Mouse (Mus musculus) stomach, postnatal 0 days (tissue): Measurements from ENCODE around the gene Dpep1. TPM values are rescaled to one million over a fixed set of nuclear protein-coding genes. Genes with fewer than 3 reads are reported as not detected.

Experiments
- ATAC-seq: fragments of 200-750 bp; cut with Nextera tagmentation; 2 replicates; pipeline ENCODE4 v1.8.0; 2017; ENCODE audit not compliant: low FRiP score, low TSS enrichment
- DNase-seq: peaks from one replicate; pipeline ENCODE4 v3.0.0-alpha.2; 2016; ENCODE audit warnings: low spot score
- H3K27ac ChIP-seq: fragments of 300-500 bp; sonication (generic); replicated peaks from 2 replicates; pipeline ENCODE4 v1.5.1; 2014; ENCODE audit warnings: mild to moderate bottlenecking, control low read depth
- H3K27me3 ChIP-seq: fragments of 300-500 bp; sonication (generic); 2 replicates; pipeline ENCODE4 v1.6.1; 2014; ENCODE audit warnings: low read length; ENCODE audit not compliant: control insufficient read depth, insufficient read depth
- H3K36me3 ChIP-seq: fragments of 300-500 bp; sonication (generic); 2 replicates; pipeline ENCODE4 v1.6.1; 2014; ENCODE audit warnings: low read length, mixed read lengths; ENCODE audit not compliant: control insufficient read depth, insufficient read depth
- H3K4me1 ChIP-seq: fragments of 300-500 bp; sonication (generic); replicated peaks from 2 replicates; pipeline ENCODE4 v1.6.1; 2014; ENCODE audit warnings: antibody characterized with exemption; ENCODE audit not compliant: control insufficient read depth, insufficient read depth
- H3K4me2 ChIP-seq: fragments of 300-500 bp; sonication (generic); replicated peaks from 2 replicates; pipeline ENCODE4 v1.6.1; 2014; ENCODE audit warnings: low read depth, mild to moderate bottlenecking, control low read depth, moderate library complexity
- H3K4me3 ChIP-seq: fragments of 300-500 bp; sonication (generic); 2 replicates; pipeline ENCODE4 v1.5.1; 2014; ENCODE audit warnings: low read depth, low read length, control low read depth
- H3K9ac ChIP-seq: fragments of 300-500 bp; sonication (generic); 2 replicates; pipeline ENCODE4 v1.6.1; 2014; ENCODE audit warnings: mild to moderate bottlenecking, low read length, control low read depth, mixed read lengths
- H3K9me3 ChIP-seq: fragments of 300-500 bp; sonication (generic); 2 replicates; pipeline ENCODE4 v1.6.1; 2016; ENCODE audit warnings: low read length; ENCODE audit not compliant: control insufficient read depth
- CTCF ChIP-seq: IDR thresholded peaks from 2 replicates; pipeline ENCODE4 v1.5.1; 2016; ENCODE audit warnings: antibody characterized with exemption, low read depth, mild to moderate bottlenecking, moderate library complexity
- EP300 ChIP-seq: optimal IDR thresholded peaks from 2 replicates; pipeline ENCODE3; 2016; ENCODE audit warnings: antibody characterized with exemption
- WGBS: fragments of 180-500 bp; shearing (Covaris S2); extraction: QIAGEN DNeasy Blood & Tissue Kit; methylation state at CpG from one replicate; pipeline ENCODE4 v1.1.7; 2014; 5-methylcytosine and 5-hydroxymethylcytosine counted together
- polyA plus RNA-seq: library from polyadenylated mRNA; unstranded; fragments of >200 nt; fragmentation: Nextera tagmentation; extraction: Ambion mirVana; gene quantifications from 2 replicates; pipeline ENCODE4 v1.2.1, GENCODE M21; 2015

Dpep1 gene
- polyA plus RNA-seq, 1 experiment from 2014 or later: 13.6 TPM

DNA sequence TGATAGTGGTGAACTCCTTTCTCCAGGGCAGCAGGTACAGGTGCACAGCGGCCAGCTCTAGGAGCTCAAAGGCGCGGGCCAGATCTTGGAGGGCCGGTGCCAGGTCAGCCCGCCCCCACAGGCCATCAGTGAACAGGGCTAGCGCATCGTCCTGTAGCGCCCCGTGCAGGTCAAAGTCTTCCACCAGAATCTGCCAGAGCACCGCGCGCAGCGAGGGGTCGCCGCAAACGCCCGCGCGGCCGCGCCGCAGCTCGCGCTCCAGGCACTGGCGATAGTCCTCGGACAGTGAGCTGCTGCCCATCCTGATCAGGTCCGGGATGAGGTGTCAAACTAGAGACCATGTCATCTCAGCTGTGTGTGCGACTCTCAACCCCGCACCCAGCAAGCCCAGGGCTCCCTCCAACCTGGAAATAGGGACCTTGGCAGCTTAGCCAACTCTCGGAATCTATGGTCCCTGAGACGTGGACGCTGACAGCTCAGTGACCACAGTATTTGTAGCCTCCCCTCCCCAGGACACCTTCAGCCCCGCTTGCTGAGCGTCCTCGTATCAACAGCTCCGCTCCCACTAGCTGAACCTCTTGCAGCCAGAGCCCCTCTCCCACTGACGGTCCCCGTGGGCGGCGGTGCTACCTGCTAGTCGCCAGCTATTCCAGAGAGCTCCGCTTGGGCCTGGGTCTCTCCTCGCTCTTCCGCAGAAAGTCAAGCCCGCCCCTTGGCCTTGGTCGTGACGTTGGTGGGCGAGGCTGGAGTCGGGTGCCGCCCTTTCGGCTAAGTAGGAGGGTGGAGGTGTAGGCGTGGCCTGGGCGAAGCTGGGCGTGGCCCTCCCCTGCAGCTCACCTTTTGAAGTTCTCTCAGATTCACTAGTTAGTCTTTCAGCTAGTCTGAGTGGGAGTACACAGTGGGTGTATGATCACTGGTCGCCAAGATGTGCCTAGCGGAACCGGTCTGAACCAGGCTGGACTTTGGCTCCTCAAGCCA lies 49.8 kb downstream of the Dpep1 start, which contains the start of gene Spata2l:
TSS of gene Spata2l (minus strand) at position 714 of the 978 bp plus-strand sequence.
- H3K9ac ChIP-seq: peak within 1 kb of the TSS; percentile 68

DNA sequence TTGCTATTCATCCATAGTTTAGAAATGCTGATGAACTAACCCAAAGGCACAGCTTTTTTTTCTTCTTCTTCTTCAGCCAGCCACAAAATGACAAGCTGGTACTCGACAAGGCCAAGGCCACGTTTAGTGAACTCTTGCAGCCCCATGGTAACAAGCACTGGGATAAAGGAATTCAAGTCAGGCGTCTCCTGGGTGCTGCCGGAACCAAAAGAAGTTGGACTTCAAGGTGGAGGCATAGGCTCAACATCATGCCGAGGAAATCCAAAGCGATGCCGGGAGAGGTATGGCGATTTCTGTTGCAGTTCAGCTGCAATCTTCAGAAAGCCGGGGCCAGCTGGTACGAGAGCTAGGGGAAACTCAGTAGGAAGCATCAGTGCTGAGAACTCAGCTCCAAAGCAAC lies 53.4 kb downstream of the Dpep1 start:
- WGBS: 87% methylated on average over 10 of the region's 10 CpGs
- Histone ChIP-seq H3K27ac (no peak overlapping the region), H3K4me1 (peaks cover 6% of the 10 kb centered on the region), H3K9ac (no peak overlapping the region), H3K4me2 (no peak overlapping the region), H3K36me3 (peaks cover 7% of the 10 kb centered on the region), H3K27me3 (no peaks in the 10 kb centered on the region), H3K4me3 (no peak overlapping the region), H3K9me3 (no peaks in the 10 kb centered on the region)
- ATAC-seq (no peak), DNase-seq (no peak)
- no peak for TF ChIP-seq EP300

More for the DNA sequence above, 49.8 kb downstream of the Dpep1 start, which contains the start of gene Spata2l:
- peaks cover 6% of the 10 kb centered on the region for H3K4me1 ChIP-seq
- H3K27me3 ChIP-seq: no peaks in the 10 kb centered on the region
- H3K4me3 ChIP-seq: peak within 1 kb of the TSS; percentile 68
- ATAC-seq (peak; percentile 89), DNase-seq (peak; percentile 92)
- H3K27ac ChIP-seq: 0 out of 2 replicates have a peak within 1 kb of the TSS, but pooled peaks have one; percentile 8
- 1% methylated on average over 56 of the region's 57 CpGs for WGBS
- no peaks in the 10 kb centered on the region for H3K36me3 ChIP-seq
- H3K4me2 ChIP-seq: peak within 1 kb of the TSS; percentile 96
- H3K9me3 ChIP-seq: no peaks in the 10 kb centered on the region
- TF ChIP-seq EP300 (no peak), CTCF (peak; percentile 59)

DNA sequence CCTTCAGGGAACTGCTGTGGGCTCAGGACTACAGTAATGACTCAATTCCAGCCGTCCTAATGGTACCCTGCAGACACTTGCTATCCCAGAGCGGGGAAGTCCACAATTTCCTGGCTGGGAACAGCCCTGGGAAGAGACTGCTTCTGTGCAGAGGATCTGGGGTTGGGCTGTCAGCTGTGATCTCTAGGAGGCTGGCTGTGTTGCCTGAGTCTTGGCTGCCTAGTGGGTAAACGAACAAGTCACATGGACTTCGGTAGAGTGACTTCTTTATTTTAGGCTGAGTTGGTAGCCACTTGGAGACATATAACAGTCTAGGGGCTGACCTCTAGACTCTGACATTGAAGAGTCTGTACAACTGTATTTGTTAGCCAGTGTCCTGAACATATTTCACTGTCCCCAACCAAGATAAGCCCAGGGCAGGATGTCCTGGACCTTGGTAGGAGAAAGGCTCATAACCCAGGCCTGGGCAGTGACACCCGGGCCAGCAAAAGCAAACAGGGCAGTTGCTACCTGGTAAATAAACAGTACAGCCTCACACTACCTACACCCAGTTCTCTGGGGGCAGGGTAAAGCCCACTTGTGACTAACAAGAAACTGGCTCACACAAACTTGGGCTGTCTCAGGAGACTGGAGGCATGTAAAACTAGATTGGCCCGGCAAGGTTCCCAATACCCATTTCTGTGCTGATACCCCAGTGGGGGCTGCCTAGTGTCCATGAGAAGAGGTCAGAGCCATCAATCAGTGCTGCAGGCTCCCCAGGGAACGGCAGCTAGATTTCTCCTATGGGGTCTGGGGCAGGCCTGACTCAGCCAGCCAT lies 56.3 kb downstream of the Dpep1 start:
- no peak for ATAC-seq
- no peak overlapping the region for H3K9ac ChIP-seq
- 74% methylated on average over 7 of the region's 7 CpGs for WGBS
- H3K4me1 ChIP-seq: no peaks in the 10 kb centered on the region
- no peak for DNase-seq
- H3K9me3 ChIP-seq: no peaks in the 10 kb centered on the region
- no peak overlapping the region for H3K4me2 ChIP-seq
- TF ChIP-seq CTCF (no peak), EP300 (no peak)
- H3K27ac ChIP-seq: no peak overlapping the region
- H3K4me3 ChIP-seq: no peak overlapping the region
- H3K27me3 ChIP-seq: no peaks in the 10 kb centered on the region
- peaks cover 19% of the 10 kb centered on the region for H3K36me3 ChIP-seq

DNA sequence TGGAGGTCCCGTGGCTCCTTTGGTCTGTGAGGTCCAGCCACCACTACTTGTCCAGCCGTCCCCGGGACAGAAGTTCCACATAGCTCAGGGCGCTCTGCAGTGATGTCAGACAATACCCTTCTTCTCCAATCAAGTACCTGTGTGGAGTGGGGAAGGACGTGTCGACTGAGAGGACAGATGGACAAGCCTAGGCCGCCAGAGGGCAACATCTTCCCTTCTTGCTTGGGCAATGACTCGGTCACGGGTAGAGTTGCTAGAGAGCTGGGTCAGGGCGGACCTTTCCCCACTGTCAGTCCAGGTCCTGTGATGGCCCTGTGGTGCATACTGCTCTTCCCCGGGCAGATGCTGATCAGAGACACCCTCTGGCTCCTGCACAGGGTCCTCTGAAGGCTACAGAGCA lies 57.0 kb downstream of the Dpep1 start:
- WGBS: 68% methylated on average over 11 of the region's 11 CpGs
- no peak overlapping the region for H3K4me3 ChIP-seq
- TF ChIP-seq EP300 (no peak), CTCF (peak; percentile 45)
- H3K9ac ChIP-seq: no peak overlapping the region
- no peaks in the 10 kb centered on the region for H3K27me3 ChIP-seq
- H3K4me1 ChIP-seq: no peaks in the 10 kb centered on the region
- no peak overlapping the region for H3K4me2 ChIP-seq
- DNase-seq (no peak), ATAC-seq (no peak)
- H3K36me3 ChIP-seq: peaks cover 22% of the 10 kb centered on the region
- H3K27ac ChIP-seq: no peak overlapping the region
- no peaks in the 10 kb centered on the region for H3K9me3 ChIP-seq

DNA sequence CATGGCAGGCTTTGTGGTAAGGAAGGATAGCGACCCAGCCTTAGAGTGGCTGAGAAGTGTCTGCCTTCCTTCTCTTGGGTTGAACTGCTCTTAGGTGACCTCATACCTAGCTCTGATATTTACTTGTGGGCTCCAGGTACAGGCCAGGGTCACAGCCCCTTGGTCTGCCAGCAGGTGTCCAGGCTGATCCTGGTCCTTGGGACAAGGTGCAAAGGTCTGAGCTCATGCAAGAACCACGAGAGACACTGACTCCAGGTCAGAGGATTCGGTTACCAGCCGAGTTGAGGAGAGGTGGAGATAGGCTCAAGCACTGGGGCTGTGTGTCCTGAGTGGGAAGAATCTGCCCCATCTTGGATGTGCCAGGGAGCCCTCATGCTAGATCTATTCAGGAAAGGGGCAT lies 58.3 kb downstream of the Dpep1 start:
- Histone ChIP-seq H3K4me2 (no peak overlapping the region), H3K27ac (no peak overlapping the region), H3K4me3 (no peak overlapping the region), H3K36me3 (peaks cover 22% of the 10 kb centered on the region), H3K9me3 (no peaks in the 10 kb centered on the region), H3K27me3 (no peaks in the 10 kb centered on the region), H3K9ac (no peak overlapping the region), H3K4me1 (no peaks in the 10 kb centered on the region)
- DNase-seq (no peak), ATAC-seq (no peak)
- 85% methylated on average over 4 of the region's 4 CpGs for WGBS
- TF ChIP-seq CTCF: no peak
- no peak for TF ChIP-seq EP300
